19 mouse cellular contexts compared by ENCODE assay signal in genomic region chr12:110206271-110206670, GRCm38 (mm10).
DNase-seq lines count a peak whose midpoint lies in the region; ATAC-seq and TF ChIP-seq lines count a peak whose summit lies in the region.
"Had no signal": no experiment of that assay in that cellular context is flagged by ENCODE, and none has a peak within 500 bp of the region (broad histone marks: within the 10 kb centered on the region; RNA-seq: fewer than 3 reads in every experiment).

No protein-coding gene starts in this region.

- ATAC-seq in kidney, embryonic 15.5 days (replicated peaks; ENCODE audit: low FRiP score): no peak
- 0 out of 2 replicates have a peak, but pooled peaks have one; percentile 42 for ATAC-seq in liver, embryonic 16.5 days (ENCODE audit: low read depth)
- ATAC-seq in liver, embryonic 12.5 days: no peak
- ATAC-seq: forebrain, embryonic 13.5 days; hindbrain, embryonic 16.5 days; midbrain, embryonic 13.5 days had no signal

- H3K27ac ChIP-seq in kidney, adult 2 months (ENCODE audit: insufficient read depth, low read depth, low read length): no peak overlapping the region
- H3K27ac ChIP-seq in kidney, embryonic 15.5 days: no peak overlapping the region
- no peak overlapping the region for H3K27ac ChIP-seq in liver, embryonic 16.5 days (ENCODE audit: low read length)
- no peak overlapping the region for H3K27ac ChIP-seq in liver, embryonic 12.5 days
- H3K27ac ChIP-seq: forebrain, embryonic 13.5 days; heart, embryonic 10.5 days; heart, embryonic 15.5 days; liver, embryonic 13.5 days; macrophage; midbrain, embryonic 13.5 days had no signal

- H3K4me1 ChIP-seq in kidney, adult 2 months (ENCODE audit: control insufficient read depth, insufficient read depth, low read length): 0 out of 2 replicates have a peak, but pooled peaks cover 4% of the 10 kb centered on the region
- H3K4me1 ChIP-seq in kidney, embryonic 15.5 days: peaks cover 21% of the 10 kb centered on the region
- H3K4me1 ChIP-seq in liver, embryonic 16.5 days (ENCODE audit: control insufficient read depth, low read depth, low read length): peaks cover 7% of the 10 kb centered on the region
- peaks cover 12% of the 10 kb centered on the region for H3K4me1 ChIP-seq in liver, embryonic 12.5 days
- H3K4me1 ChIP-seq: forebrain, embryonic 13.5 days had no signal

- H3K9ac ChIP-seq in kidney, embryonic 15.5 days: no peak overlapping the region
- H3K9ac ChIP-seq in liver, embryonic 16.5 days (ENCODE audit: low read depth, low read length): no peak overlapping the region
- no peak overlapping the region for H3K9ac ChIP-seq in liver, embryonic 12.5 days
- H3K9ac ChIP-seq: forebrain, embryonic 13.5 days; heart, embryonic 15.5 days; liver, embryonic 13.5 days; lung, embryonic 14.5 days; midbrain, embryonic 13.5 days had no signal

- H3K36me3 ChIP-seq in kidney, adult 2 months (ENCODE audit: control insufficient read depth, insufficient read depth, low read length): no peaks in the 10 kb centered on the region
- no peaks in the 10 kb centered on the region for H3K36me3 ChIP-seq in kidney, embryonic 15.5 days
- H3K36me3 ChIP-seq in liver, embryonic 16.5 days (ENCODE audit: control insufficient read depth, insufficient read depth): no peaks in the 10 kb centered on the region
- H3K36me3 ChIP-seq in liver, embryonic 12.5 days: no peaks in the 10 kb centered on the region
- H3K36me3 ChIP-seq: G1E; heart, embryonic 10.5 days; heart, embryonic 15.5 days; liver, embryonic 13.5 days; midbrain, embryonic 13.5 days had no signal

- peak; percentile 64 for DNase-seq in kidney, adult 2 months
- peak; percentile 40 for DNase-seq in 3T3-L1 (ENCODE audit: low read depth, low spot score)
- DNase-seq in NIH3T3 (ENCODE audit: low read depth): peak; percentile 63
- DNase-seq in thymus, postnatal 0 days (ENCODE audit: low spot score): no peak
- no peak for DNase-seq in gastrocnemius, adult 18-20 months (ENCODE audit: low spot score)
- DNase-seq: cerebellum, adult 8-10 months; cerebellum, postnatal 25 days; liver, embryonic 13.5 days; lung, embryonic 14.5 days had no signal

- H3K4me2 ChIP-seq in kidney, embryonic 15.5 days: no peak overlapping the region
- H3K4me2 ChIP-seq in liver, embryonic 16.5 days (ENCODE audit: low read depth, low read length): no peak overlapping the region
- no peak overlapping the region for H3K4me2 ChIP-seq in liver, embryonic 12.5 days
- H3K4me2 ChIP-seq: forebrain, embryonic 13.5 days; heart, embryonic 15.5 days; liver, embryonic 13.5 days; lung, embryonic 14.5 days; midbrain, embryonic 13.5 days had no signal

- no peaks in the 10 kb centered on the region for H3K27me3 ChIP-seq in kidney, adult 2 months (replicated peaks; ENCODE audit: control insufficient read depth, insufficient read depth, low read length)
- H3K27me3 ChIP-seq in kidney, embryonic 15.5 days: peaks cover 9% of the 10 kb centered on the region
- H3K27me3 ChIP-seq in liver, embryonic 16.5 days (ENCODE audit: control insufficient read depth, insufficient read depth, low read depth, low read length): no peaks in the 10 kb centered on the region
- H3K27me3 ChIP-seq in liver, embryonic 12.5 days (replicated peaks): 0 out of 2 replicates have a peak, but pooled peaks cover 4% of the 10 kb centered on the region
- H3K27me3 ChIP-seq: forebrain, embryonic 13.5 days; liver, embryonic 13.5 days; midbrain, embryonic 13.5 days had no signal

- no peak for TF ChIP-seq POLR2A in kidney, adult 2 months (IDR thresholded peaks at IDR 0.05; ENCODE audit: low read depth, low read length)

- 26% methylated on average over 5 of the region's 5 CpGs for WGBS in kidney, adult 2 months
- 35% methylated on average over 5 of the region's 5 CpGs for WGBS in kidney, embryonic 15.5 days
- 33% methylated on average over 5 of the region's 5 CpGs for WGBS in liver, embryonic 16.5 days (ENCODE audit: insufficient replicate concordance)
- WGBS in liver, embryonic 12.5 days (ENCODE audit: insufficient replicate concordance): 41% methylated on average over 5 of the region's 5 CpGs

- H3K4me3 ChIP-seq in kidney, adult 2 months (ENCODE audit: insufficient read depth, low read depth, low read length): no peak overlapping the region
- H3K4me3 ChIP-seq in kidney, embryonic 15.5 days (replicated peaks): no peak overlapping the region
- H3K4me3 ChIP-seq in liver, embryonic 16.5 days (ENCODE audit: low read depth, low read length): no peak overlapping the region
- H3K4me3 ChIP-seq in liver, embryonic 12.5 days: no peak overlapping the region
- H3K4me3 ChIP-seq: forebrain, embryonic 13.5 days; heart, embryonic 10.5 days; heart, embryonic 15.5 days; liver, embryonic 13.5 days; midbrain, embryonic 13.5 days had no signal

- no peaks in the 10 kb centered on the region for H3K9me3 ChIP-seq in kidney, embryonic 15.5 days (replicated peaks)
- no peaks in the 10 kb centered on the region for H3K9me3 ChIP-seq in liver, embryonic 16.5 days (replicated peaks; ENCODE audit: control insufficient read depth, low read length)
- H3K9me3 ChIP-seq in liver, embryonic 12.5 days (replicated peaks): no peaks in the 10 kb centered on the region
- H3K9me3 ChIP-seq: forebrain, embryonic 13.5 days; heart, embryonic 10.5 days; heart, embryonic 15.5 days; liver, embryonic 13.5 days; midbrain, embryonic 13.5 days had no signal

- TF ChIP-seq CTCF in kidney, adult 2 months (conservative IDR thresholded peaks at IDR 0.05; ENCODE audit: insufficient read depth, insufficient read length, low read depth, low read length): no peak

Comparison
In these comparisons a context has a peak if more than half of its experiments do, and no peak if none do; other contexts are left out.
1. DNase-seq: peak in kidney, adult 2 months (single experiment), 3T3-L1 (single experiment) and NIH3T3 (single experiment); none in thymus, postnatal 0 days (single experiment) and gastrocnemius, adult 18-20 months (single experiment).